Mouse (Mus musculus): Measurements from ENCODE around the gene Rad50. TPM values are rescaled to one million over a fixed set of nuclear protein-coding genes. Genes with fewer than 3 reads are reported as not detected.

Rad50 gene
- polyA plus RNA-seq, 2 experiments, result 11.1 to 21.2 TPM

- no peaks in the 10 kb centered on the region for H3K4me1 ChIP-seq (ENCODE audit: control insufficient read depth, insufficient read depth, low read length)
- WGBS, result 88% methylated on average over 8 of the region's 8 CpGs
- H3K27ac ChIP-seq (replicated peaks; ENCODE audit: low read depth, low read length), result no peak overlapping the region
- no peak overlapping the region for H3K4me2 ChIP-seq (replicated peaks; ENCODE audit: low read depth, low read length, severe bottlenecking)
- TF ChIP-seq POLR2A (IDR thresholded peaks at IDR 0.05; ENCODE audit: borderline replicate concordance, extremely low read depth, insufficient read depth, insufficient read length), result no peak
- no peak overlapping the region for H3K9ac ChIP-seq (ENCODE audit: low read depth, low read length, severe bottlenecking)
- ATAC-seq (ENCODE audit: low FRiP score, low read depth) (no peak), DNase-seq (ENCODE audit: low spot score) (no peak)
- H3K4me3 ChIP-seq (replicated peaks; ENCODE audit: low read length), result no peak overlapping the region
- peaks cover 22% of the 10 kb centered on the region for H3K36me3 ChIP-seq (ENCODE audit: control insufficient read depth, insufficient read depth, low read length)
- H3K27me3 ChIP-seq (ENCODE audit: control insufficient read depth, insufficient read depth, low read length), result no peaks in the 10 kb centered on the region
- no peaks in the 10 kb centered on the region for H3K9me3 ChIP-seq (ENCODE audit: control insufficient read depth, low read length)
Measured at GRCm38 (mm10) chr11:53657381-53657780, 49.7 kb downstream of the Rad50 start.

- 91% methylated on average over 9 of the region's 9 CpGs for WGBS
- no peak for DNase-seq (ENCODE audit: low spot score)
Measured at GRCm38 (mm10) chr11:53656558-53657202, 50.4 kb downstream of the Rad50 start.

GRCm38 (mm10) chr11:53655043-53655442 is 52.1 kb downstream of the Rad50 start:
- Histone ChIP-seq H3K9ac (ENCODE audit: low read depth, low read length, severe bottlenecking) (no peak overlapping the region), H3K27me3 (ENCODE audit: control insufficient read depth, insufficient read depth, low read length) (no peaks in the 10 kb centered on the region), H3K27ac (replicated peaks; ENCODE audit: low read depth, low read length) (no peak overlapping the region), H3K4me3 (replicated peaks; ENCODE audit: low read length) (no peak overlapping the region), H3K4me2 (replicated peaks; ENCODE audit: low read depth, low read length, severe bottlenecking) (no peak overlapping the region), H3K9me3 (ENCODE audit: control insufficient read depth, low read length) (no peaks in the 10 kb centered on the region), H3K36me3 (ENCODE audit: control insufficient read depth, insufficient read depth, low read length) (peaks cover 45% of the 10 kb centered on the region), H3K4me1 (ENCODE audit: control insufficient read depth, insufficient read depth, low read length) (no peaks in the 10 kb centered on the region)
- DNase-seq (ENCODE audit: low spot score), result no peak
- no peak for ATAC-seq (ENCODE audit: low FRiP score, low read depth)
- WGBS, result 91% methylated on average over 5 of the region's 5 CpGs
- no peak for TF ChIP-seq POLR2A (IDR thresholded peaks at IDR 0.05; ENCODE audit: borderline replicate concordance, extremely low read depth, insufficient read depth, insufficient read length)

More at GRCm38 (mm10) chr11:53656558-53657202, 50.4 kb downstream of the Rad50 start:
- peaks cover 29% of the 10 kb centered on the region for H3K36me3 ChIP-seq (ENCODE audit: control insufficient read depth, insufficient read depth, low read length)
- no peak overlapping the region for H3K27ac ChIP-seq (replicated peaks; ENCODE audit: low read depth, low read length)
- H3K4me2 ChIP-seq (replicated peaks; ENCODE audit: low read depth, low read length, severe bottlenecking), result no peak overlapping the region
- no peak overlapping the region for H3K4me3 ChIP-seq (replicated peaks; ENCODE audit: low read length)
- no peak overlapping the region for H3K9ac ChIP-seq (ENCODE audit: low read depth, low read length, severe bottlenecking)
- H3K4me1 ChIP-seq (ENCODE audit: control insufficient read depth, insufficient read depth, low read length), result no peaks in the 10 kb centered on the region
- TF ChIP-seq POLR2A (IDR thresholded peaks at IDR 0.05; ENCODE audit: borderline replicate concordance, extremely low read depth, insufficient read depth, insufficient read length), result no peak
- no peaks in the 10 kb centered on the region for H3K9me3 ChIP-seq (ENCODE audit: control insufficient read depth, low read length)
- no peak for ATAC-seq (ENCODE audit: low FRiP score, low read depth)
- H3K27me3 ChIP-seq (ENCODE audit: control insufficient read depth, insufficient read depth, low read length), result no peaks in the 10 kb centered on the region

- TF ChIP-seq POLR2A (IDR thresholded peaks at IDR 0.05; ENCODE audit: borderline replicate concordance, extremely low read depth, insufficient read depth, insufficient read length), result no peak
- peaks cover 49% of the 10 kb centered on the region for H3K36me3 ChIP-seq (ENCODE audit: control insufficient read depth, insufficient read depth, low read length)
- no peaks in the 10 kb centered on the region for H3K27me3 ChIP-seq (ENCODE audit: control insufficient read depth, insufficient read depth, low read length)
- no peaks in the 10 kb centered on the region for H3K9me3 ChIP-seq (ENCODE audit: control insufficient read depth, low read length)
- H3K4me3 ChIP-seq (replicated peaks; ENCODE audit: low read length), result no peak overlapping the region
- no peak overlapping the region for H3K27ac ChIP-seq (replicated peaks; ENCODE audit: low read depth, low read length)
- no peak overlapping the region for H3K9ac ChIP-seq (ENCODE audit: low read depth, low read length, severe bottlenecking)
- H3K4me1 ChIP-seq (ENCODE audit: control insufficient read depth, insufficient read depth, low read length), result no peaks in the 10 kb centered on the region
- DNase-seq (ENCODE audit: low spot score) (no peak), ATAC-seq (ENCODE audit: low FRiP score, low read depth) (no peak)
- H3K4me2 ChIP-seq (replicated peaks; ENCODE audit: low read depth, low read length, severe bottlenecking), result no peak overlapping the region
- 89% methylated on average over 2 of the region's 2 CpGs for WGBS
Measured at GRCm38 (mm10) chr11:53652427-53652826, 54.7 kb downstream of the Rad50 start.

GRCm38 (mm10) chr11:53651441-53651840 is 55.7 kb downstream of the Rad50 start:
- H3K36me3 ChIP-seq (ENCODE audit: control insufficient read depth, insufficient read depth, low read length), result peaks cover 49% of the 10 kb centered on the region
- H3K4me1 ChIP-seq (ENCODE audit: control insufficient read depth, insufficient read depth, low read length), result no peaks in the 10 kb centered on the region
- no peak overlapping the region for H3K27ac ChIP-seq (replicated peaks; ENCODE audit: low read depth, low read length)
- no peaks in the 10 kb centered on the region for H3K27me3 ChIP-seq (ENCODE audit: control insufficient read depth, insufficient read depth, low read length)
- H3K4me2 ChIP-seq (replicated peaks; ENCODE audit: low read depth, low read length, severe bottlenecking), result no peak overlapping the region
- no peaks in the 10 kb centered on the region for H3K9me3 ChIP-seq (ENCODE audit: control insufficient read depth, low read length)
- WGBS, result 88% methylated on average over 4 of the region's 4 CpGs
- TF ChIP-seq POLR2A (IDR thresholded peaks at IDR 0.05; ENCODE audit: borderline replicate concordance, extremely low read depth, insufficient read depth, insufficient read length), result no peak
- no peak overlapping the region for H3K9ac ChIP-seq (ENCODE audit: low read depth, low read length, severe bottlenecking)
- no peak for ATAC-seq (ENCODE audit: low FRiP score, low read depth)
- no peak for DNase-seq (ENCODE audit: low spot score)
- H3K4me3 ChIP-seq (replicated peaks; ENCODE audit: low read length), result no peak overlapping the region

Measured in limb, embryonic 14.5 days (tissue).